Mouse (Mus musculus): ENCODE measurements at regions not wholly inside any gene's neighbourhood (a gene's known extent, or its start where the extent isn't known, plus 50 kb on each side); places are given as distances from the start of the nearest gene placed in this dataset.

DNA sequence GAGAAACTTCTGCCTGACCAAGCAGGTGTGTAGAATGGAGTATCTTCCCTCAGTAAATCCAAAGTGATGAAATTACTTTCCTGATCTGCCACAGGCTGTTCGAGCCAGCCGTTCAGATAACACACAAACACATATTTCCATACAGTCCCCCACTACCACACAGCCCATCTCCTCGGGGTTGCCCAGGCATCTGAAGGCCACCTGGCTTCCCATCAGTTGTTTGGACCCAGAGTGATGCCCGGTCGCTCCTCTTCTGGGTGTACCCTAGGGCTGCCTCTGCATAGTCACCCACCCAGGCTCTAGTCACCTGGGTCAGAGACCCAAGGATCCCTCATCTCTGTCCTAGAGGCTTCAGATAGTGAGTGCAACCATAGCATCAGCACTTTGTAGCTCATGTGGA, 107.9 kb downstream of the CK137956 start:
- H3K4me1 ChIP-seq (ENCODE audit: control insufficient read depth, insufficient read depth), result no peaks in the 10 kb centered on the region
- H3K4me2 ChIP-seq (ENCODE audit: low read depth, low read length), result no peak overlapping the region
- no peak overlapping the region for H3K4me3 ChIP-seq (ENCODE audit: low read depth, low read length)
- H3K27me3 ChIP-seq (ENCODE audit: control insufficient read depth, insufficient read depth, low read length), result no peaks in the 10 kb centered on the region
- DNase-seq (ENCODE audit: low spot score) (no peak), ATAC-seq (ENCODE audit: insufficient read depth, low read depth) (no peak)
- no peak overlapping the region for H3K27ac ChIP-seq (ENCODE audit: low read depth)
- WGBS, result 60% methylated on average over 5 of the region's 5 CpGs
- no peaks in the 10 kb centered on the region for H3K9me3 ChIP-seq (replicated peaks; ENCODE audit: control insufficient read depth, low read length)
- no peak overlapping the region for H3K9ac ChIP-seq (replicated peaks; ENCODE audit: low read depth, low read length)
- no peaks in the 10 kb centered on the region for H3K36me3 ChIP-seq (replicated peaks; ENCODE audit: control insufficient read depth, insufficient read depth, low read length)
- TF ChIP-seq EP300 (IDR thresholded peaks at IDR 0.05; ENCODE audit: low read depth), result no peak
- no peak for TF ChIP-seq CTCF (IDR thresholded peaks at IDR 0.05; ENCODE audit: low read depth)

DNA sequence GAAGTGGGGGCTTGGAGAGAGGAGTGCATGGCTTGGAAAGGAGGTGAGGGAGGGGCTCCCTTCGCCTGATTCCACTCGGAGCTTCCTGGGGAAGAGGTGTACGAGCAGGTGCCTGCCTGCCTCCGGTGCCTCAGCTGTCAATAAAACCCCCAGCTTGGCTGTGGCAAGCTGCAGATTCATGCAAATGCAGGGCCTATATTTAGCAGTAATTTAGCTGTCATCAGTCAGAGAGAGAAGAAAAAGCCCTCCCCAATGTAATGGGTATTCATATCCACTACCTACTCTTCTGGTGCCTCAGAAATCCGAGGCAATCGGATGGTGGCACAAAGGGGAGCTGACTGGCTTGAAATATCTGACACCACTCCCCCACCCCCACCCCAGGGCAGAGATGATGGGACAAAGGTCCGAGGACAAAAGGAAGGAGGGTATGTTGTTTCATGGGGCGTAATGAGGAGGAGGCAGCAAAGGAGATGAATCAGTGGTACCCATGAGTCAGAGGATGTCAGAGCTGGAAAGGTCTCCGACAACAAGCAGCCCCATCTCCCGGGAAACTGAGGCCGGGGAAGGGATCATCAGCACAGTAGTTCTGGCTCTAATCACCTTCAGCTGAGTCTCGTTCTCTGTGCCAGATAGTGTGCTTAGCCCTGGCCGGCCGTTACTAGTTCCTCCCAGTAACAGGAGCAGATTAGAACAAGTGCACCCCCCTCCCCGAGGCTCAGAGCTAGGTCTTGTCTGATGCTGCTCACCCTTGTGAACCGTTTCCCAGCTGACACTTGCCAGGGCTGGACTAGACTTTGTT, 109.2 kb downstream of the CK137956 start:
- ATAC-seq (ENCODE audit: insufficient read depth, low read depth), result no peak
- H3K4me1 ChIP-seq (ENCODE audit: control insufficient read depth, insufficient read depth), result no peaks in the 10 kb centered on the region
- WGBS, result 44% methylated on average over 16 of the region's 16 CpGs

DNA sequence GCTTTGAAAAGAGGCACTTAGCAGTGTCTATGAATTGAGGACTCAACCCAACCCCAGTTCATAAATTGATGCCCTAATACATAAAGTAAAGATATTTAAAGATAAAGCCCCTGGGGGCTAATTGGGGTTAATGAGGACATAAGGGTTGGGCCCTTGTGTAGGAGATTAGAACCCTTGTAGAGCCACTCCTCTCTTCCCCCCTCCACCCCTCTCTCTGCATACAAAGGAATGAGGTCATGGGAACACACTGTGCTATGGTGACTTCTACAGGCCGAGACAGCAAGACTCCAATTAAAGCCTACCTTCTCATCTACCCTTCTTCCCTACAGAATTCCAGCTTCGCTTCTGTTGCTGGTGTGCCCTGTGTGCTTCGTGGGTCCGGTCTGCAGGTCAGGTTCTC, 110.5 kb downstream of the CK137956 start:
- WGBS, result 71% methylated on average over 4 of the region's 4 CpGs
- DNase-seq (ENCODE audit: low spot score) (no peak), ATAC-seq (ENCODE audit: insufficient read depth, low read depth) (no peak)
- no peaks in the 10 kb centered on the region for H3K4me1 ChIP-seq (ENCODE audit: control insufficient read depth, insufficient read depth)
- TF ChIP-seq EP300 (IDR thresholded peaks at IDR 0.05; ENCODE audit: low read depth) (no peak), CTCF (IDR thresholded peaks at IDR 0.05; ENCODE audit: low read depth) (no peak)
- no peaks in the 10 kb centered on the region for H3K36me3 ChIP-seq (replicated peaks; ENCODE audit: control insufficient read depth, insufficient read depth, low read length)
- H3K4me3 ChIP-seq (ENCODE audit: low read depth, low read length), result no peak overlapping the region
- H3K9ac ChIP-seq (replicated peaks; ENCODE audit: low read depth, low read length), result no peak overlapping the region
- H3K27me3 ChIP-seq (ENCODE audit: control insufficient read depth, insufficient read depth, low read length), result no peaks in the 10 kb centered on the region
- H3K27ac ChIP-seq (ENCODE audit: low read depth), result no peak overlapping the region
- no peaks in the 10 kb centered on the region for H3K9me3 ChIP-seq (replicated peaks; ENCODE audit: control insufficient read depth, low read length)
- H3K4me2 ChIP-seq (ENCODE audit: low read depth, low read length), result no peak overlapping the region

More for the DNA sequence above, 109.2 kb downstream of the CK137956 start:
- H3K36me3 ChIP-seq (replicated peaks; ENCODE audit: control insufficient read depth, insufficient read depth, low read length), result no peaks in the 10 kb centered on the region
- TF ChIP-seq EP300 (IDR thresholded peaks at IDR 0.05; ENCODE audit: low read depth) (no peak), CTCF (IDR thresholded peaks at IDR 0.05; ENCODE audit: low read depth) (no peak)
- H3K4me3 ChIP-seq (ENCODE audit: low read depth, low read length), result no peak overlapping the region
- no peak overlapping the region for H3K4me2 ChIP-seq (ENCODE audit: low read depth, low read length)
- no peak overlapping the region for H3K27ac ChIP-seq (ENCODE audit: low read depth)
- no peaks in the 10 kb centered on the region for H3K9me3 ChIP-seq (replicated peaks; ENCODE audit: control insufficient read depth, low read length)
- no peak for DNase-seq (ENCODE audit: low spot score)
- H3K27me3 ChIP-seq (ENCODE audit: control insufficient read depth, insufficient read depth, low read length), result no peaks in the 10 kb centered on the region
- no peak overlapping the region for H3K9ac ChIP-seq (replicated peaks; ENCODE audit: low read depth, low read length)

GRCm38 (mm10) chr4:127859505-127859904, 111.2 kb downstream of the CK137956 start:
- DNase-seq (ENCODE audit: low spot score), result no peak
- ATAC-seq (ENCODE audit: insufficient read depth, low read depth), result no peak
- TF ChIP-seq EP300 (IDR thresholded peaks at IDR 0.05; ENCODE audit: low read depth), result no peak
- no peak for TF ChIP-seq CTCF (IDR thresholded peaks at IDR 0.05; ENCODE audit: low read depth)
- Histone ChIP-seq H3K4me2 (ENCODE audit: low read depth, low read length) (no peak overlapping the region), H3K36me3 (replicated peaks; ENCODE audit: control insufficient read depth, insufficient read depth, low read length) (no peaks in the 10 kb centered on the region), H3K9me3 (replicated peaks; ENCODE audit: control insufficient read depth, low read length) (no peaks in the 10 kb centered on the region), H3K4me1 (ENCODE audit: control insufficient read depth, insufficient read depth) (no peaks in the 10 kb centered on the region), H3K27me3 (ENCODE audit: control insufficient read depth, insufficient read depth, low read length) (no peaks in the 10 kb centered on the region), H3K27ac (ENCODE audit: low read depth) (no peak overlapping the region), H3K9ac (replicated peaks; ENCODE audit: low read depth, low read length) (no peak overlapping the region), H3K4me3 (ENCODE audit: low read depth, low read length) (no peak overlapping the region)
- 61% methylated on average over 6 of the region's 6 CpGs for WGBS

DNA sequence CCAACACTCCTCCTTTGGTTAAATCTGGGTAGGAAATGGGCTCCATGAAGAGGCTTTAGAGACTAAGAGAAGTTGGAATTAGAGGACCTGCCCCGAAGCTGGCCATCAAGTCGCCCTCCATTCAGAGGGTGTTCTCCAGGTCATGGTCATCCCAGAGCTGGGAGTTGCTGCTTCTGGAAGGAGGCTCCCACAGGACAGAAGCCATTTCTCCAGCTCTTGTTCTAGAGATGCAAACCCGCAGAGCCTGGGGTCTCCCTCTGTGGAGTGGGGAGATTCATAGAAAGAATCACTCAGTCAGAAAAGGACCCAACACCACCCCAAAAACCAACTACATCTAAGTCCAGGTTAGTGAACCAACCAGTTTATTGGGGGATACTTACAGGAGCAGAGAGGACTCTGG, 112.2 kb downstream of the CK137956 start:
- H3K9me3 ChIP-seq (replicated peaks; ENCODE audit: control insufficient read depth, low read length), result no peaks in the 10 kb centered on the region
- no peak overlapping the region for H3K4me3 ChIP-seq (ENCODE audit: low read depth, low read length)
- H3K27me3 ChIP-seq (ENCODE audit: control insufficient read depth, insufficient read depth, low read length), result no peaks in the 10 kb centered on the region
- DNase-seq (ENCODE audit: low spot score), result no peak
- no peak overlapping the region for H3K9ac ChIP-seq (replicated peaks; ENCODE audit: low read depth, low read length)
- H3K4me1 ChIP-seq (ENCODE audit: control insufficient read depth, insufficient read depth), result no peaks in the 10 kb centered on the region
- no peak overlapping the region for H3K27ac ChIP-seq (ENCODE audit: low read depth)
- H3K36me3 ChIP-seq (replicated peaks; ENCODE audit: control insufficient read depth, insufficient read depth, low read length), result no peaks in the 10 kb centered on the region
- TF ChIP-seq EP300 (IDR thresholded peaks at IDR 0.05; ENCODE audit: low read depth), result no peak
- TF ChIP-seq CTCF (IDR thresholded peaks at IDR 0.05; ENCODE audit: low read depth), result no peak
- no peak for ATAC-seq (ENCODE audit: insufficient read depth, low read depth)
- 79% methylated on average over 3 of the region's 3 CpGs for WGBS
- no peak overlapping the region for H3K4me2 ChIP-seq (ENCODE audit: low read depth, low read length)

- no peaks in the 10 kb centered on the region for H3K36me3 ChIP-seq (replicated peaks; ENCODE audit: control insufficient read depth, insufficient read depth, low read length)
- H3K27me3 ChIP-seq (ENCODE audit: control insufficient read depth, insufficient read depth, low read length), result no peaks in the 10 kb centered on the region
- H3K27ac ChIP-seq (ENCODE audit: low read depth), result no peak overlapping the region
- no peak overlapping the region for H3K9ac ChIP-seq (replicated peaks; ENCODE audit: low read depth, low read length)
- no peak overlapping the region for H3K4me3 ChIP-seq (ENCODE audit: low read depth, low read length)
- H3K4me1 ChIP-seq (ENCODE audit: control insufficient read depth, insufficient read depth), result no peaks in the 10 kb centered on the region
- 78% methylated on average over 1 of the region's 1 CpGs for WGBS
- H3K9me3 ChIP-seq (replicated peaks; ENCODE audit: control insufficient read depth, low read length), result no peaks in the 10 kb centered on the region
- ATAC-seq (ENCODE audit: insufficient read depth, low read depth) (no peak), DNase-seq (ENCODE audit: low spot score) (no peak)
- H3K4me2 ChIP-seq (ENCODE audit: low read depth, low read length), result no peak overlapping the region
- no peak for TF ChIP-seq CTCF (IDR thresholded peaks at IDR 0.05; ENCODE audit: low read depth)
- TF ChIP-seq EP300 (IDR thresholded peaks at IDR 0.05; ENCODE audit: low read depth), result no peak
These were observed 114.9 kb downstream of the CK137956 start for GRCm38 (mm10) chr4:127855836-127856235.
